Mouse (Mus musculus): ENCODE measurements around the gene Glis1. TPM values are rescaled to one million over a fixed set of nuclear protein-coding genes. Genes with fewer than 3 reads are reported as not detected.

Gene Glis1
- polyA plus RNA-seq, 1 experiment from 2014 or later = 5.9 TPM

GRCm38 (mm10) chr4:107652598-107653279 lies 218.3 kb downstream of the Glis1 start:
- WGBS = 16% methylated on average over 7 of the region's 7 CpGs
- H3K4me3 ChIP-seq = no peak overlapping the region
- H3K36me3 ChIP-seq = no peaks in the 10 kb centered on the region
- peaks cover 6% of the 10 kb centered on the region for H3K27me3 ChIP-seq
- peaks cover 23% of the 10 kb centered on the region for H3K4me1 ChIP-seq
- peak; percentile 83 for ATAC-seq (ENCODE audit: low FRiP score)
- no peak overlapping the region for H3K9ac ChIP-seq
- H3K4me2 ChIP-seq (replicated peaks) = no peak overlapping the region; the same call in 1 of the 2 replicates
- no peaks in the 10 kb centered on the region for H3K9me3 ChIP-seq (replicated peaks)
- H3K27ac ChIP-seq = no peak overlapping the region

- Histone ChIP-seq H3K36me3 (no peaks in the 10 kb centered on the region), H3K4me3 (no peak overlapping the region), H3K4me2 (replicated peaks) (no peak overlapping the region), H3K9me3 (replicated peaks) (no peaks in the 10 kb centered on the region), H3K9ac (no peak overlapping the region), H3K27ac (no peak overlapping the region), H3K27me3 (peaks cover 6% of the 10 kb centered on the region), H3K4me1 (peaks cover 23% of the 10 kb centered on the region)
- 68% methylated on average over 5 of the region's 5 CpGs for WGBS
- peak; percentile 15; the same call in 1 of the 2 replicates for ATAC-seq (ENCODE audit: low FRiP score)
These were observed 218.9 kb downstream of the Glis1 start for GRCm38 (mm10) chr4:107653280-107653643.

GRCm38 (mm10) chr4:107660649-107661048 lies 226.3 kb downstream of the Glis1 start:
- no peak for ATAC-seq (ENCODE audit: low FRiP score)
- H3K36me3 ChIP-seq = no peaks in the 10 kb centered on the region
- H3K27me3 ChIP-seq = no peaks in the 10 kb centered on the region
- WGBS = 88% methylated on average over 11 of the region's 11 CpGs
- H3K27ac ChIP-seq = no peak overlapping the region
- no peak overlapping the region for H3K4me2 ChIP-seq (replicated peaks)
- H3K9me3 ChIP-seq (replicated peaks) = no peaks in the 10 kb centered on the region
- no peaks in the 10 kb centered on the region; the same call in 1 of the 2 replicates for H3K4me1 ChIP-seq
- H3K9ac ChIP-seq = no peak overlapping the region
- H3K4me3 ChIP-seq = no peak overlapping the region

GRCm38 (mm10) chr4:107668514-107668913 lies 234.1 kb downstream of the Glis1 start:
- peaks cover 6% of the 10 kb centered on the region for H3K4me1 ChIP-seq
- H3K4me2 ChIP-seq (replicated peaks) = no peak overlapping the region
- no peaks in the 10 kb centered on the region for H3K9me3 ChIP-seq (replicated peaks)
- 81% methylated on average over 2 of the region's 2 CpGs for WGBS
- no peak overlapping the region for H3K9ac ChIP-seq
- no peak for ATAC-seq (ENCODE audit: low FRiP score)
- H3K4me3 ChIP-seq = no peak overlapping the region
- no peak overlapping the region for H3K27ac ChIP-seq
- peaks cover 22% of the 10 kb centered on the region for H3K27me3 ChIP-seq
- H3K36me3 ChIP-seq = no peaks in the 10 kb centered on the region

- WGBS = 79% methylated on average over 5 of the region's 5 CpGs
- Histone ChIP-seq H3K4me2 (replicated peaks) (no peak overlapping the region), H3K9ac (no peak overlapping the region), H3K36me3 (no peaks in the 10 kb centered on the region), H3K4me1 (peaks cover 13% of the 10 kb centered on the region), H3K27ac (no peak overlapping the region), H3K4me3 (no peak overlapping the region), H3K9me3 (replicated peaks) (no peaks in the 10 kb centered on the region), H3K27me3 (peaks cover 22% of the 10 kb centered on the region)
- ATAC-seq (ENCODE audit: low FRiP score) = no peak
These were observed 236.3 kb downstream of the Glis1 start for GRCm38 (mm10) chr4:107670731-107671130.

GRCm38 (mm10) chr4:107673638-107674321 lies 239.4 kb downstream of the Glis1 start:
- H3K4me3 ChIP-seq = 0 out of 2 replicates have a peak overlapping the region, but pooled peaks have one; percentile 4
- H3K27me3 ChIP-seq = peaks cover 28% of the 10 kb centered on the region
- H3K9ac ChIP-seq = 0 out of 2 replicates have a peak overlapping the region, but pooled peaks have one; percentile 39
- whole genome bisulfite sequencing = 14% methylated on average over 23 of the region's 23 CpGs
- ATAC-seq (ENCODE audit: low FRiP score) = peak; percentile 92
- peaks cover 14% of the 10 kb centered on the region for H3K4me1 ChIP-seq
- H3K4me2 ChIP-seq (replicated peaks) = peak overlapping the region; percentile 40
- H3K36me3 ChIP-seq = no peaks in the 10 kb centered on the region; the same call in 1 of the 2 replicates
- H3K27ac ChIP-seq = peak overlapping the region; percentile 89
- H3K9me3 ChIP-seq (replicated peaks) = no peaks in the 10 kb centered on the region

- peak; percentile 27 for ATAC-seq (ENCODE audit: low FRiP score)
These were observed 239.9 kb downstream of the Glis1 start for GRCm38 (mm10) chr4:107674322-107674644.

GRCm38 (mm10) chr4:107675645-107676044 lies 241.3 kb downstream of the Glis1 start:
- H3K27ac ChIP-seq = no peak overlapping the region
- H3K36me3 ChIP-seq = no peaks in the 10 kb centered on the region; the same call in 1 of the 2 replicates
- no peak overlapping the region for H3K9ac ChIP-seq
- H3K4me2 ChIP-seq (replicated peaks) = no peak overlapping the region
- no peak for ATAC-seq (ENCODE audit: low FRiP score)
- peaks cover 32% of the 10 kb centered on the region for H3K4me1 ChIP-seq
- H3K9me3 ChIP-seq (replicated peaks) = no peaks in the 10 kb centered on the region
- WGBS = 69% methylated on average over 10 of the region's 10 CpGs
- peaks cover 34% of the 10 kb centered on the region for H3K27me3 ChIP-seq
- H3K4me3 ChIP-seq = no peak overlapping the region

More at GRCm38 (mm10) chr4:107674322-107674644, 239.9 kb downstream of the Glis1 start:
- Histone ChIP-seq H3K9me3 (replicated peaks) (no peaks in the 10 kb centered on the region), H3K27me3 (peaks cover 32% of the 10 kb centered on the region), H3K4me3 (no peak overlapping the region), H3K27ac (0 out of 2 replicates have a peak overlapping the region, but pooled peaks have one; percentile 2), H3K9ac (no peak overlapping the region), H3K4me1 (peaks cover 19% of the 10 kb centered on the region), H3K36me3 (no peaks in the 10 kb centered on the region; the same call in 1 of the 2 replicates), H3K4me2 (replicated peaks) (peak overlapping the region; percentile 40)
- WGBS = 22% methylated on average over 5 of the region's 5 CpGs

- Histone ChIP-seq H3K4me3 (peak overlapping the region; percentile 21), H3K9ac (peak overlapping the region; percentile 55), H3K9me3 (replicated peaks) (no peaks in the 10 kb centered on the region), H3K4me1 (peaks cover 32% of the 10 kb centered on the region), H3K4me2 (replicated peaks) (peak overlapping the region; percentile 45), H3K27ac (peak overlapping the region; percentile 92), H3K36me3 (no peaks in the 10 kb centered on the region; the same call in 1 of the 2 replicates), H3K27me3 (peaks cover 20% of the 10 kb centered on the region; the same call in 1 of the 2 replicates)
- WGBS = 21% methylated on average over 15 of the region's 15 CpGs
- peak; percentile 88 for ATAC-seq (ENCODE audit: low FRiP score)
These were observed 246.1 kb downstream of the Glis1 start for GRCm38 (mm10) chr4:107680311-107681098.

GRCm38 (mm10) chr4:107681099-107681849 lies 246.9 kb downstream of the Glis1 start:
- peaks cover 20% of the 10 kb centered on the region; the same call in 1 of the 2 replicates for H3K27me3 ChIP-seq
- H3K36me3 ChIP-seq = no peaks in the 10 kb centered on the region; the same call in 1 of the 2 replicates
- H3K4me1 ChIP-seq = peaks cover 32% of the 10 kb centered on the region
- WGBS = 24% methylated on average over 9 of the region's 9 CpGs
- peak overlapping the region; percentile 45 for H3K4me2 ChIP-seq (replicated peaks)
- H3K4me3 ChIP-seq = no peak overlapping the region
- H3K27ac ChIP-seq = peak overlapping the region; percentile 92
- ATAC-seq (ENCODE audit: low FRiP score) = peak; percentile 69
- no peaks in the 10 kb centered on the region for H3K9me3 ChIP-seq (replicated peaks)
- no peak overlapping the region; the same call in 1 of the 2 replicates for H3K9ac ChIP-seq

- WGBS = 90% methylated on average over 37 of the region's 37 CpGs
- no peak for ATAC-seq (ENCODE audit: low FRiP score)
These were observed 248.8 kb downstream of the Glis1 start for GRCm38 (mm10) chr4:107683006-107683756.

More at GRCm38 (mm10) chr4:107683006-107683756, 248.8 kb downstream of the Glis1 start:
- Histone ChIP-seq H3K27me3 (peaks cover 14% of the 10 kb centered on the region; the same call in 1 of the 2 replicates), H3K4me1 (peaks cover 39% of the 10 kb centered on the region), H3K9me3 (replicated peaks) (no peaks in the 10 kb centered on the region), H3K4me3 (no peak overlapping the region), H3K27ac (no peak overlapping the region), H3K4me2 (replicated peaks) (no peak overlapping the region), H3K36me3 (no peaks in the 10 kb centered on the region), H3K9ac (no peak overlapping the region)

Data from hindbrain, embryonic 12.5 days (tissue).